Mouse (Mus musculus) testis, adult 2 months (tissue): ENCODE measurements around the gene Rimbp3. TPM values are rescaled to one million over a fixed set of nuclear protein-coding genes. Genes with fewer than 3 reads are reported as not detected.

Experiments
- H3K27ac ChIP-seq: fragments of 200-500 bp; 2 replicates; pipeline ENCODE4 v1.5.1; 2012; ENCODE audit warnings: low read depth, low read length; ENCODE audit not compliant: control insufficient read depth, insufficient read depth
- H3K27me3 ChIP-seq: fragments of 200-500 bp; 2 replicates; pipeline ENCODE4 v1.6.1; 2012; ENCODE audit warnings: mild to moderate bottlenecking, low read length, moderate library complexity; ENCODE audit not compliant: control insufficient read depth, insufficient read depth
- H3K36me3 ChIP-seq: fragments of 200-500 bp; 2 replicates; pipeline ENCODE4 v1.6.1; 2012; ENCODE audit warnings: mild to moderate bottlenecking, low read length; ENCODE audit not compliant: control insufficient read depth, insufficient read depth
- H3K4me1 ChIP-seq: fragments of 200-500 bp; 2 replicates; pipeline ENCODE4 v1.6.1; 2012; ENCODE audit warnings: low read length; ENCODE audit not compliant: control insufficient read depth, insufficient read depth
- H3K4me3 ChIP-seq: fragments of 200-500 bp; 2 replicates; pipeline ENCODE4 v1.5.1; 2012; ENCODE audit warnings: low read depth, mild to moderate bottlenecking, low read length, moderate library complexity, mixed read lengths; ENCODE audit not compliant: control insufficient read depth
- CTCF ChIP-seq: fragments of 200-500 bp; IDR thresholded peaks from 2 replicates; pipeline ENCODE4 v1.5.1; 2012; ENCODE audit warnings: low read depth, mild to moderate bottlenecking, inconsistent platforms, low read length, moderate library complexity; ENCODE audit not compliant: control insufficient read depth, insufficient read depth, insufficient replicate concordance
- POLR2A ChIP-seq: fragments of 200-500 bp; IDR thresholded peaks from 2 replicates; pipeline ENCODE4 v1.6.1; 2012; ENCODE audit warnings: low read depth, mild to moderate bottlenecking, inconsistent platforms, low read length, moderate library complexity; ENCODE audit not compliant: control insufficient read depth
- polyA plus RNA-seq: library from polyadenylated mRNA; depleted of rRNA; stranded (reverse); fragments of >200 nt; gene quantifications from 2 replicates; pipeline ENCODE4 v1.2.3, GENCODE M21; 2012; rRNA removed

Gene Rimbp3
- polyA plus RNA-seq, 1 experiment: 159 TPM

DNA sequence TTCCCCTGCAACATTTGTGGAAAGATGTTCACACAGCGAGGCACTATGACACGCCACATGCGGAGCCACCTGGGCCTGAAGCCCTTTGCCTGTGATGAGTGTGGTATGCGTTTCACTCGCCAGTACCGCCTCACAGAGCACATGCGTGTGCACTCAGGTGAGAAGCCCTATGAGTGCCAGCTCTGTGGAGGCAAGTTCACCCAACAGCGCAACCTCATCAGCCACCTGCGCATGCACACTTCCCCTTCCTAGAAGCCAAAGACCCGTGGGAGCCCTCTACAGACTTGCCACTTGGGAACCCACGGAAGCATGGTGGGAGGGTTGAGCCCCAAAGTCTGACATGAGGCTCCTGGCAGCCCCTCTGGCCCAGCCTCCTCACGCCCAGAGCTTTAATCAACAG is 50.5 kb downstream of the Rimbp3 start:
- Histone ChIP-seq H3K4me3 (no peak overlapping the region), H3K36me3 (no peaks in the 10 kb centered on the region; the same call in 1 of the 2 replicates), H3K27me3 (no peaks in the 10 kb centered on the region), H3K27ac (no peak overlapping the region), H3K4me1 (peaks cover 3% of the 10 kb centered on the region)
- TF ChIP-seq POLR2A: no peak
- TF ChIP-seq CTCF: no peak

DNA sequence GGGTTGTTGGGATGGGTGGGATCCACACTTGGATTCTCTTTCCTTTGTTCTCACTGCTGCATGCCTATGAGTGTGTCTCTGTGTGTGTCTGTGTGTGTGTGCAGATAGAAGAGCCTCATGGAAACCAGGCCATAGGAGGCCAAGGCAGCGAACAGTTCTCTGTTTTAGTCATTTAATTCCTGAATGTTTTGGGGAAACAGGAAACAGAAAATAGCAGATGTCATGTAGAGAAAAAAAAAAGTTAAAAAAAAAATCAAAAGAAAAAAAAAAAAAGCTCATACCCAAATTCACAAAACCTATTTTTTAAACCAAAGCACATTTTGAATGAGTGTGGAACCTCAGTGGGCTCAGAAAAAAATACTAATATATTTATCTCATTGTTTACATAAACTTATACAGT is 52.9 kb downstream of the Rimbp3 start:
- Histone ChIP-seq H3K27me3 (no peaks in the 10 kb centered on the region), H3K27ac (no peak overlapping the region), H3K36me3 (no peaks in the 10 kb centered on the region; the same call in 1 of the 2 replicates), H3K4me1 (no peaks in the 10 kb centered on the region), H3K4me3 (no peak overlapping the region)
- TF ChIP-seq CTCF (no peak), POLR2A (no peak)

Other genes with a start within 250 kb of the Rimbp3 start
- gene Mapk1, start 225.2 kb upstream of the Rimbp3 start, polyA plus RNA-seq: 35.5 and 42.0 TPM in 2 replicates
- gene Ypel1, start 138.9 kb upstream of the Rimbp3 start, polyA plus RNA-seq: 417 and 464 TPM in 2 replicates
- 75.3 and 88.8 TPM in 2 replicates for gene Ppil2, start 97.3 kb upstream of the Rimbp3 start, polyA plus RNA-seq
- 3,527 and 3,682 TPM in 2 replicates for gene 2610318N02Rik, start 83.4 kb upstream of the Rimbp3 start, polyA plus RNA-seq
- gene Sdf2l1, start 76.2 kb upstream of the Rimbp3 start, polyA plus RNA-seq: 77.4 and 82.4 TPM in 2 replicates
- 51.5 and 58.7 TPM in 2 replicates for gene Ydjc, start 64.0 kb upstream of the Rimbp3 start, polyA plus RNA-seq
- 276 and 291 TPM in 2 replicates for gene Ccdc116, start 61.4 kb upstream of the Rimbp3 start, polyA plus RNA-seq
- gene Ube2l3, start 6.0 kb upstream of the Rimbp3 start, polyA plus RNA-seq: 65.9 and 80.1 TPM in 2 replicates
- 3.8 and 4.1 TPM in 2 replicates for gene Hic2, start 25.0 kb downstream of the Rimbp3 start, polyA plus RNA-seq
- 270 and 279 TPM in 2 replicates for gene Tmem191c, start 67.5 kb downstream of the Rimbp3 start, polyA plus RNA-seq
- 0.10 TPM in 1 of 2 replicates, not detected in the other for gene Serpind1, start 122.8 kb downstream of the Rimbp3 start, polyA plus RNA-seq
- gene Snap29, start 197.4 kb downstream of the Rimbp3 start, polyA plus RNA-seq: 7.1 and 8.3 TPM in 2 replicates
- gene Pi4ka, start 197.7 kb downstream of the Rimbp3 start, polyA plus RNA-seq: 87.0 and 88.7 TPM in 2 replicates
- gene Crkl, start 243.4 kb downstream of the Rimbp3 start, polyA plus RNA-seq: 12.1 and 15.5 TPM in 2 replicates